Mouse (Mus musculus): ENCODE data around the gene Gm44. TPM values are rescaled to one million over a fixed set of nuclear protein-coding genes. Genes with fewer than 3 reads are reported as not detected.
"Not testable (repeated sequence)": the region's sequence is repeated elsewhere in the genome, so short reads cannot be mapped to it uniquely, and the experiment has no call there.

The Gm44 gene
- not detected in 2 replicates for polyA plus RNA-seq (2015; fragmentation: Nextera tagmentation; extraction: Ambion mirVana)

GRCm38 (mm10) chrX:90891842-90892241 lies at the start of gene Gm44:
TSS of gene Gm44 (plus strand) at chrX:90892142.
- Histone ChIP-seq H3K36me3 (no peaks in the 10 kb centered on the region), H3K9me3 (no peaks in the 10 kb centered on the region), H3K4me1 (no peaks in the 10 kb centered on the region), H3K4me2 (no peak within 1 kb of the TSS), H3K27ac (no peak within 1 kb of the TSS), H3K9ac (no peak within 1 kb of the TSS), H3K4me3 (no peak within 1 kb of the TSS), H3K27me3 (no peaks in the 10 kb centered on the region)
- 73% methylated on average over 4 of the region's 4 CpGs for WGBS
- ATAC-seq (ENCODE audit: borderline replicate concordance, extremely low read depth, low FRiP score, low TSS enrichment), result no peak

DNA sequence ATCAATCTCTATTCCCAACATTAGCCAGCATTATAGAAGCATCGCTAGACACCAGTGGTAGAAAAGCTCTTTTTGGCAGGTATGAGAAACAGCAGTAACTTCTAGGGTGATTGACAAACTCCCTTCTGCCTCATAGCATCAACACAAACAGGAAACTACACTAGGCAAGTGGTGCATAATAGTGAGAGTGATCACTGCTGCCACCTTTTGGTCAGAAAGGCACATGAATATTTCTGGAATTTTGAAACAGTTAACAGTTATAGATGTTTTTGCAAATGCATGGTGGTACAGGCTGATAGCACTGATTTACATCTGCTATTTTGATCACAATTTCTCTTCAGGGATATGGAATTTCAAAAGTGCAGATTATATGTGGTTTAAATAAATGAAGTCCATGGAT lies 36.0 kb downstream of the Gm44 start:
- H3K4me1 ChIP-seq, result no peaks in the 10 kb centered on the region
- no peaks in the 10 kb centered on the region for H3K27me3 ChIP-seq
- H3K36me3 ChIP-seq, result no peaks in the 10 kb centered on the region
- H3K4me3 ChIP-seq, result no peak overlapping the region
- ATAC-seq (ENCODE audit: borderline replicate concordance, extremely low read depth, low FRiP score, low TSS enrichment), result no peak
- H3K4me2 ChIP-seq, result no peak overlapping the region
- no peak overlapping the region for H3K27ac ChIP-seq
- no peak overlapping the region for H3K9ac ChIP-seq
- no peaks in the 10 kb centered on the region for H3K9me3 ChIP-seq
- WGBS, result 30% methylated on average over 1 of the region's 1 CpGs

DNA sequence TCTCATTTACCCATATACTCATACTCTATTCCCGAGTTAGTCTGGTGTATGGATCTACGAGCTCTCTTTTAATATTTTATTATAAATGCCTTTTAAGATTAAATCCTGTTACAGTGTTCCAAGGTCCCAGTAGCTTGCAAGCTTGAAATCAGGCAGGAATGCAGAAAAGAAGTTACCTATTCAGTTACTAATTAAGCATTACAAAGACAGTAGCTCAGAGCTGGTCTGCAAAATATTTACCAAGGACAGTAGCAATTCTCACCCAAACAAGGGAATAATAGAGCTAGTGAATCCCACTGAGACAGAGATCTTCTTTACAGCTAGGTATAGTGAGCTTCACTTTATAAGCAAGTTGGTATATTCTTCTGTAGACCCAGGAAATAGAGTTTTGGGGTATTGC lies 46.3 kb downstream of the Gm44 start:
- H3K27me3 ChIP-seq; H3K4me2 ChIP-seq; ATAC-seq (ENCODE audit: borderline replicate concordance, extremely low read depth, low FRiP score, low TSS enrichment); H3K9me3 ChIP-seq; H3K27ac ChIP-seq; H3K4me3 ChIP-seq; H3K4me1 ChIP-seq; H3K9ac ChIP-seq; H3K36me3 ChIP-seq: not testable (repeated sequence)
- 57% methylated on average over 2 of the region's 2 CpGs for WGBS

Measured in lung, embryonic 15.5 days (tissue).